Mouse (Mus musculus) MEL-GATA-1-ER (cell line): ENCODE results near the gene Zfp987.
"Not testable (repeated sequence)": the region's sequence is repeated elsewhere in the genome, so short reads cannot be mapped to it uniquely, and the experiment has no call there.

Experiments used
- DNase-seq: peaks from one replicate; pipeline ENCODE4 v3.0.0-alpha.2; 2012; ENCODE audit warnings: low read depth; ENCODE audit errors: extremely low read depth

The Zfp987 gene

GRCm38 (mm10) chr4:146096998-146097397, at the start of gene Zfp987:
Zfp987 (plus strand) TSS chr4:146097298.
- DNase-seq = not testable (repeated sequence)

- not testable (repeated sequence) for DNase-seq
Measured at GRCm38 (mm10) chr4:146052536-146052935, 44.6 kb upstream of the Zfp987 start.

GRCm38 (mm10) chr4:146053445-146053844, 43.7 kb upstream of the Zfp987 start:
- not testable (repeated sequence) for DNase-seq

- DNase-seq = no peak
Measured at GRCm38 (mm10) chr4:146055335-146055734, 41.8 kb upstream of the Zfp987 start.

GRCm38 (mm10) chr4:146058646-146059045, 38.5 kb upstream of the Zfp987 start:
- DNase-seq = not testable (repeated sequence)

GRCm38 (mm10) chr4:146059078-146059477, 38.0 kb upstream of the Zfp987 start:
- DNase-seq = not testable (repeated sequence)

GRCm38 (mm10) chr4:146059974-146060693, 37.0 kb upstream of the Zfp987 start:
- not testable (repeated sequence) for DNase-seq

GRCm38 (mm10) chr4:146061082-146061481, 36.0 kb upstream of the Zfp987 start:
- not testable (repeated sequence) for DNase-seq

GRCm38 (mm10) chr4:146062021-146062420, 35.1 kb upstream of the Zfp987 start:
- not testable (repeated sequence) for DNase-seq

GRCm38 (mm10) chr4:146063001-146063400, 34.1 kb upstream of the Zfp987 start:
- DNase-seq = not testable (repeated sequence)

GRCm38 (mm10) chr4:146063621-146064020, 33.5 kb upstream of the Zfp987 start:
- not testable (repeated sequence) for DNase-seq

GRCm38 (mm10) chr4:146064807-146065206, 32.3 kb upstream of the Zfp987 start:
- not testable (repeated sequence) for DNase-seq

GRCm38 (mm10) chr4:146066932-146067580, 30.0 kb upstream of the Zfp987 start:
- DNase-seq = not testable (repeated sequence)

- not testable (repeated sequence) for DNase-seq
Measured at GRCm38 (mm10) chr4:146067594-146067993, 29.5 kb upstream of the Zfp987 start.

- not testable (repeated sequence) for DNase-seq
Measured at GRCm38 (mm10) chr4:146073264-146073663, 23.8 kb upstream of the Zfp987 start.

GRCm38 (mm10) chr4:146101448-146101847, 4.3 kb downstream of the Zfp987 start:
- not testable (repeated sequence) for DNase-seq

GRCm38 (mm10) chr4:146156524-146156923, 59.4 kb downstream of the Zfp987 start, which contains the start of gene Zfp600:
Zfp600 (plus strand) TSS chr4:146156824.
- DNase-seq = not testable (repeated sequence)

GRCm38 (mm10) chr4:146162893-146163292, 65.8 kb downstream of the Zfp987 start:
- not testable (repeated sequence) for DNase-seq

GRCm38 (mm10) chr4:146167202-146167832, 70.2 kb downstream of the Zfp987 start:
- DNase-seq = not testable (repeated sequence)

GRCm38 (mm10) chr4:146167879-146168532, 70.9 kb downstream of the Zfp987 start:
- DNase-seq = not testable (repeated sequence)

GRCm38 (mm10) chr4:146168730-146169215, 71.7 kb downstream of the Zfp987 start:
- DNase-seq = not testable (repeated sequence)
